Mouse (Mus musculus): ENCODE measurements at regions not wholly inside any gene's neighbourhood (a gene's known extent, or its start where the extent isn't known, plus 50 kb on each side); places are given as distances from the start of the nearest gene placed in this dataset.
"Not testable (repeated sequence)": the region's sequence is repeated elsewhere in the genome, so short reads cannot be mapped to it uniquely, and the experiment has no call there.

DNA sequence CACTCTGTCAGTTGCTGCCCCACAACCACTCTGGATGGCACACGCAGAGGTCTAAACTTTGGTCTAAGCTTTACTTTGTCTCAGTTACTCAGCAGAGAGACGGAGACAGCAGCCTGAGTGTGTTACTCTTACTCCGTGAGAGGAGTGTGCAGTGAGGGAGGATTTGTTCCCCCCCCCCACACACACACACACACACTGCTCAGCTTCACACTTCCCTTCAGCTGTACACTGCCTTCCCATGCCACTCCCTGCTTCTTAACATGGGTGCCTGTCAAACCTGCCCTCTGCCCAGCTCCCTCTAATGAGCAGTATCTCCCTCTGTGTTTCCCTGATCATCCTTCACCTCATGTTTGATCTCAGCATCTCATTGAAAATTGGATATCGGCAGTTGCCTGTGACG, 409.9 kb upstream of the Ercc4 start:
- DNase-seq (ENCODE audit: low spot score), result no peak

DNA sequence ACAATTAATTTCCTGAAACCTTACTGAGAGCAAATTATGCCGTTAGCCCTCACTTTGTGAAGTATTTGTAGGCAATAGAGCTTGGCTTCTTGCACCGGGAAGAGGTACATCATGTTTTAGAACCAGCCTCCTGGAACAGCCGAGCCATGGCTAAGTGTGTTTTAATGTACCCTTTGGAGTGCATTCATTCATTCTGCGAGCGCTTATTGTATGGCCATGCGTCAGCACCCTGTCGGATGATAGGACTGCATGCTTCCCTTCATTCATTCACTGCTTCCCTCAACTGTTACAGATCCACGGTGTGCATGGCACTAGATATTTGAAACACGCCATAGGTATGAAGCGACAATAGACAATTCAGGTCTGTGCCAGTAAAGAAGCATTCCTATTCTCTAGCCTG, 409.4 kb upstream of the Ercc4 start:
- DNase-seq (ENCODE audit: low spot score), result no peak

DNA sequence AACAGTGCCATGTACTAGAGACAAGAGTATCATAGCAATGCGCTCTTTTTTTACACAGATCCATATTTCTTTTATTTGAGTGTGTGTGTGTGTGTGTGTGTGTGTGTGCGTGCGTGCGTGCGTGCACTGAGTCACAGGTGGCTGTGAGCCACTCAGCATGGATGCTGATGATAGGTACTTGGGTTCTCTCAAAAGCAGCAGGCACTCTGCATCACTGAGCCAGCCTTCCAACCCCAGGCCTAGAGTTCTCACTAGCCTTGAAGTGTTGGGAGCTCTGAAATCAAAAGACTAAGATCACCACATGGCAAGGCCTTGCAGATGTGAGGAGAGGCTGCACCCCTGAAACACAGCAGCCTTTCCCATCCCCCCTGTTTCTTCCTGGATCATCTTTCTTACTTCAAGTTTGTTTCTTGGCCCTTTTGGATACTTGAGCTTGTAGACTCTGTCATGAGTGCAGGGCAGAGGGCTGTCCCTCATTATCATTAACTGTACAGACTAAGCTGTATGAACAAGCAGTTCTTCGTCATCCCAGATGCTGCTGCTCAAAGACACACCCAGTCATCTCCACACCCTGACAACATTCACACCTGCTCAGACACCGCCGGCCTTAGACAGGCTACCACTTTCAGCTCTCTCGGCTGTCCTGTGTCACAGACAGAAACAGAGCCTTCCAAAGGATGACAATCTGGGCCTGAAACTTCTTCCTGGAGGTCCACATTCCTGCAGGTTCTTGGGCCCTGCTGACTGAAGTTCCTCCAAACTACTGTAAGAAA, 405.5 kb upstream of the Ercc4 start:
- DNase-seq (ENCODE audit: low spot score), result no peak

DNA sequence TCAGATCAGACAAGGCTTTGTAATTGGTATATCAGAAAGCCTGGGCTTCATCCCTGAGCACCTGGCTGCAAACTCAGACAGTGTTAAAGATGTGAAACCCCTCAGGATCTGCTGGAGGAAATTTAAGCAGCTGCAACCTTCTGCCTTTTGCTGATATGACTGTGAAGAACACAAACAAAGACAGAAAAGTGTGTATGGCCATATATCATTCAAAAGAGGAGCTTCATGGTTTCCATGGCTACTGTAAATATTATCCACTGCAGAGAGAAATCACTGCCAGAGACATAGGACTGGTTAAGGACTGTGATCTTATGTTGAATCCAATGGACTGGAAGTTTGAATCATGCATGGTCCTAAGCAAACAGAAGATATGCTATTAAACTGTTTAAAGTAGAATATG, 402.6 kb upstream of the Ercc4 start:
- DNase-seq (ENCODE audit: low spot score), result no peak

GRCm38 (mm10) chr16:12721368-12721767, 388.1 kb upstream of the Ercc4 start:
- DNase-seq (ENCODE audit: low spot score), result not testable (repeated sequence)

GRCm38 (mm10) chr16:12726043-12726442, 383.4 kb upstream of the Ercc4 start:
- no peak for DNase-seq (ENCODE audit: low spot score)

DNA sequence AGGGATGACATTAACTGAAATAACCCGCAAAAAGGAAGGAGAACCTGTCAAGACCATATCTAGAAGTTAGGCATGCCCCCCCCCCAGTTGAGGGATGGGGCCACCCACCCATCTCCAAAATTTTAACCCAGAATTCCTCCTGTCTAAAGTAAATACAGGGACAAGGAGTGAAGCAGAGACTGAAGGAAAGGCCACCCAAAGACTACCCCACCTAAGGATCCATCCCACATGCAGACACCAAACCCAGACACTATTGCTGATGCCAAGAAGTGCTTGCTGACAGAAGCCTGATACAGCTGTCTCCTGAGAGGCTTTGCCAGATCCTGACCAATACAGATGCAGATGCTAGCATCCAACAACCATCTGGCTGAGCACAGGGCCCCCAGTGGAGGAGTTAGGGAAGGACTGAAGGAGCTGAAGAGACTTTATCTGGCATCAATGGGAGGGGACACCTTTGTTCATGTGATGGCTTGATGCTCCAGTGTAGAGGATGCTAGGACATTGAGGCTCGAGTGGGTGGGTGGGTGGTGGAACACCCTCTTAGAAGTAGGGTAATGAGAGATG, 379.2 kb upstream of the Ercc4 start:
- not testable (repeated sequence) for DNase-seq (ENCODE audit: low spot score)

DNA sequence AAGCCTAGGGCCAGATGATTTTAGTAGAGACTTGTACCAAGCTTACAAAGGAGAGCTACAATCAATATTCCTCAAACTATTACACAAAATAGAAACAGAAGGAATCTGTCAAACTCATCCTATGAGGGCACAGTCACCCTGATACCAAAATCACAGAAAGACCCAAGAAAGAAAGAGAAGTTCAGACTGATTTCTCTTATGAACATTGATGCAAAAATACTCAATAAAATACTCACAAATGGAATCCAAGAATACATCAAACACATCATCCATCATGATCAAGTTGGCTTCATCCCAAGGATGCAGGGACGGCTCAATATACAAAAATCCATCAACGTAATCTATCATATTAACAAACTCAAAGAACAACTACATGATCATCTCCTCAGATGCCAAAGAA, 377.9 kb upstream of the Ercc4 start:
- DNase-seq (ENCODE audit: low spot score), result no peak

- DNase-seq (ENCODE audit: low spot score), result no peak
Observed at GRCm38 (mm10) chr16:12742472-12742871, 367.0 kb upstream of the Ercc4 start.

- DNase-seq (ENCODE audit: low spot score), result no peak
Observed at GRCm38 (mm10) chr16:12753181-12753580, 356.3 kb upstream of the Ercc4 start.

GRCm38 (mm10) chr16:12754361-12754760, 355.1 kb upstream of the Ercc4 start:
- DNase-seq (ENCODE audit: low spot score), result no peak

- no peak for DNase-seq (ENCODE audit: low spot score)
Observed at GRCm38 (mm10) chr16:12758594-12758993, 350.9 kb upstream of the Ercc4 start.

DNA sequence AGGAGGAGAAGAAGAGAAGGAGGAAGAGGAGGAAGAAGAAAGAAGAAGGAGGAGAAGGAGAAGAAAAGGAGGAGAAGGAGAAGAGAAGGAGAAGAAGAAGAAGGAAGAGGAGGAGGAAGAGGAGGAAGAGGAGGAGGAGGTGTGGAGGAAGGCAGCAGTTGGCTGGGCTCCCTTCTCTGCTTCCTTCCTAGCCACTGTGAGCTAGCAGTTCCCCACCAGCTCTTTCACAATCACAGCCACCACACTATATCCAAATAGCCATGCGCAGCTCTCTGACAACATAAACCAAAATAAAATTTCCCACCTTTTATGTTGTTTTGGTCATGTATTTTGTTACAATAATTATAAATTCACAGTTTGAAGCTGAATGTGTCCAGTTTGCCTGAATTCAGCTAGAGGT, 345.3 kb upstream of the Ercc4 start:
- DNase-seq (ENCODE audit: low spot score), result no peak

DNA sequence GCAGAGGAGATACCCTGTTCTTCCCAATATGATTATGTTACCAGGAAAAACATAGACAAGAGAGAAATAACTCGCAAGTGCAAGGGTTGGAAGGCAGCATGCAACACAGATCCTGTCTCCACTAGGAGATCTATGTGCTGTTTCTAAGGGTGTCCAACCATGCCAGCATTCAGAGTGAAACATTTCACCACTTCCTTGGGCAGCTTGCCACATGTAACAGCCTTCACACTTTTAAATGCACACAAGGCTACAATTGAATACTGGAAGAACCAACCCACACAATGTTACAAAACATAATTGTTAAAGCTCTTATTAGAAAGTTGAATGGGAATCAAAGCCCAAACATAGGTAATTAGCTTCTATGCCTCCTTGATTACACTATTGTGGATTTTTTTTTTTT, 344.9 kb upstream of the Ercc4 start:
- DNase-seq (ENCODE audit: low spot score), result no peak

GRCm38 (mm10) chr16:12766846-12767245, 342.6 kb upstream of the Ercc4 start:
- DNase-seq (ENCODE audit: low spot score), result no peak

DNA sequence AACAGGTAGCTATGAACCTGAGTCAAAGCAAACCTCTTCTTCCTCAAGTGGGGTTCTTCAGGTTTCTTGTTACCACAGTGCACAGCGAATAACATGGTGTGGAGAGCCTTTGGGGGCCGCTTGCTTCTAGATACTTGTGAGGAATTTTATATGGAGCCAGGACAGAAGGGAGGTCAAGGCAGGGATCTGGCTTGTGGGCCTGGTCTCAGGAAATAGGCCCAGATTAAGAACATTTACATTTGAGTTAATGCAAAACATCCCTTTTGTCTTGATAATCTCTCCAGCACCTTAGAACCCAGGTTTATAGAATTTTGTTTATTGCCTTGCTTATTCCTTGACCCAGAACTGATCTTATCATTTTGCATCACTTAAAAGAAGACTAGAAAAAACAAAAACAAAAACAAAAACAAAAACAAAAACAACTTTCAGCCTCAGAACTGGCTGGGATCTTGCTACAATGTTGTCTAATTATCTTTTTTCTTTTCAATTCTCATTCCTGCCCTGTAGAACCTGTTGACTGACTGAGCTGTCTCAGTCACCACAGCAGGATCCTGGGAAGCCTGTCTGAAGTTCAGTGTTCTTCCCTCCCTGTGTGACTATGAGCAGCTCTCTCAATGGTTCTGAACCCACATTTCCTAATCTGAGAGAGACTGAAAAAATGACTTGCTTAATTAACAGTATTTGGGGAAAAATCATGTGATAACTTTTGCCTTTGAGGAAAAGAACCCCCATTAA, 341.2 kb upstream of the Ercc4 start:
- DNase-seq (ENCODE audit: low spot score), result no peak

DNA sequence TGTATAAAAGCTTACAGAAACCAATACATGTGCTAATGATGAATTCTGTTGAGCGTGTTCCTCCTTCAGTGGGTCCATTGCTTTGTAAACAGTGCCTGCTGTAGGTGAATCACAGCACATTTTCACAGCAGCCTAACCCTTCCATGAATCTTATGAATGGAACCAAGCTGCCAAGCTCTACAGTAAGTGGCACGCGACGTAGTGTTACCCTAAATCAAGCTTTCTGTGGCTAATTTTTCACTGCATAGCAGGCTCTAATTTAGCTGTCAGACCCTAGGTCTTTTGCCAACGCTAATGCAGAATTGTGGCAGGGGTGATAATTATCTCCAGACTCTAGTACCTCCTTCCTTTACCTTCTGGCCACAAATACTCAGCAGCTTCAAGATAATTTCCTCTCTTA, 339.0 kb upstream of the Ercc4 start:
- no peak for DNase-seq (ENCODE audit: low spot score)

- DNase-seq (ENCODE audit: low spot score), result no peak
Observed at GRCm38 (mm10) chr16:12772535-12772934, 336.9 kb upstream of the Ercc4 start.

GRCm38 (mm10) chr16:12775876-12776275, 333.6 kb upstream of the Ercc4 start:
- no peak for DNase-seq (ENCODE audit: low spot score)

- no peak for DNase-seq (ENCODE audit: low spot score)
Observed at GRCm38 (mm10) chr16:12779079-12779478, 330.4 kb upstream of the Ercc4 start.

- DNase-seq (ENCODE audit: low spot score), result no peak
Observed at GRCm38 (mm10) chr16:12780635-12781034, 328.8 kb upstream of the Ercc4 start.

GRCm38 (mm10) chr16:12785828-12786227, 323.7 kb upstream of the Ercc4 start:
- no peak for DNase-seq (ENCODE audit: low spot score)

- DNase-seq (ENCODE audit: low spot score), result no peak
Observed at GRCm38 (mm10) chr16:12798523-12798922, 311.0 kb upstream of the Ercc4 start.
